Comparison of ENCODE assay signal across 9 mouse cellular contexts in the genomic region with DNA sequence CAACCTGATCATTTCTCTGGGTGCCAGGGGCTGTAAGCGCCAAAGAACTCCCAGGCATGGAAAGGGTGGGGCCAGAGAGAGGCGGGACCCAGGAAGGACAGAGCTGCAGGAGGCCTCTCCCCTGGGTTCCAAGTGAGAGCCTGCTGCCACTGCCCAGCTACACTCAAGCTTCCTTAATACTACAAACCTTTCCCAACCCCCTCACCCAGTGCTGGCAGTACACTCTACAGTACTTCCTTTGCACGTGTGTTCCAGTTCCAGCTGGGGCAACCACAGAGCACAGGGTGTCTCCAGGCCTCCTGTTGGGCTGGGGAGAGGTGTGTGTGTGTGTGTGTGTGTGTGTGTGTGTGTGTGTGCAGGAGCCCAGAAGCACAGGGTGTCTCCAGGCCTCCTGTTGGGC. TPM values are rescaled to one million over a fixed set of nuclear protein-coding genes. Genes with fewer than 3 reads are reported as not detected.
DNase-seq lines count a peak whose midpoint lies in the region; ATAC-seq and TF ChIP-seq lines count a peak whose summit lies in the region.
"Had no signal": no experiment of that assay in that cellular context is flagged by ENCODE, and none has a peak within 500 bp of the region (broad histone marks: within the 10 kb centered on the region; RNA-seq: fewer than 3 reads in every experiment).

No protein-coding gene starts in this region.

- no peak overlapping the region for H3K4me2 ChIP-seq in heart, embryonic 13.5 days
- H3K4me2 ChIP-seq in forebrain, postnatal 0 days (ENCODE audit: low read depth), result no peak overlapping the region
- H3K4me2 ChIP-seq in midbrain, embryonic 16.5 days (ENCODE audit: low read length), result no peak overlapping the region

- DNase-seq in heart, postnatal 25 days (ENCODE audit: low spot score), result no peak
- DNase-seq in forebrain, postnatal 0 days, result no peak
- peak; percentile 61 for DNase-seq in liver
- no peak for DNase-seq in embryo, embryonic 10.5 days (ENCODE audit: low spot score)
- DNase-seq in spleen, postnatal 10 days (ENCODE audit: low spot score in 2 of 2), result no peak
- DNase-seq in left cerebral cortex, adult 9 months (ENCODE audit: low spot score in 2 of 2), result no peak

- TF ChIP-seq CTCF in forebrain, postnatal 0 days (IDR thresholded peaks at IDR 0.05; ENCODE audit: low read depth), result no peak

- no peaks in the 10 kb centered on the region for H3K9me3 ChIP-seq in heart, embryonic 13.5 days
- no peaks in the 10 kb centered on the region for H3K9me3 ChIP-seq in forebrain, postnatal 0 days (ENCODE audit: low read length)
- no peaks in the 10 kb centered on the region for H3K9me3 ChIP-seq in midbrain, embryonic 16.5 days (replicated peaks; ENCODE audit: control insufficient read depth, low read length, poor library complexity, severe bottlenecking)

- intact Hi-C loops in heart, postnatal 25 days (cut with DNase I), result no loop called here

- no peak overlapping the region for H3K4me3 ChIP-seq in heart, embryonic 13.5 days
- H3K4me3 ChIP-seq in forebrain, postnatal 0 days (ENCODE audit: low read depth, low read length), result no peak overlapping the region
- no peak overlapping the region for H3K4me3 ChIP-seq in midbrain, embryonic 16.5 days (ENCODE audit: low read depth, low read length)
- H3K4me3 ChIP-seq: erythroblast, embryonic 14.5 days had no signal

- H3K27me3 ChIP-seq in heart, embryonic 13.5 days (replicated peaks), result peaks cover 4% of the 10 kb centered on the region; the same call in 1 of the 2 replicates
- H3K27me3 ChIP-seq in forebrain, postnatal 0 days (ENCODE audit: insufficient read depth, low read length), result no peaks in the 10 kb centered on the region
- H3K27me3 ChIP-seq in midbrain, embryonic 16.5 days (ENCODE audit: control insufficient read depth, insufficient read depth, low read depth, low read length), result no peaks in the 10 kb centered on the region

- H3K9ac ChIP-seq in heart, embryonic 13.5 days, result peak overlapping the region; percentile 24
- no peak overlapping the region for H3K9ac ChIP-seq in forebrain, postnatal 0 days
- H3K9ac ChIP-seq in midbrain, embryonic 16.5 days (ENCODE audit: low read depth, low read length), result peak overlapping the region; percentile 44

- whole genome bisulfite sequencing in heart, embryonic 13.5 days, result 33% methylated on average over 3 of the region's 3 CpGs
- WGBS in forebrain, postnatal 0 days, result 34% methylated on average over 2 of the region's 3 CpGs
- 52% methylated on average over 3 of the region's 3 CpGs for WGBS in midbrain, embryonic 16.5 days

- H3K4me1 ChIP-seq in heart, embryonic 13.5 days, result peaks cover 86% of the 10 kb centered on the region
- H3K4me1 ChIP-seq in forebrain, postnatal 0 days (ENCODE audit: insufficient read depth), result peaks cover 28% of the 10 kb centered on the region
- H3K4me1 ChIP-seq in midbrain, embryonic 16.5 days (ENCODE audit: control insufficient read depth, insufficient read depth, low read length), result peaks cover 62% of the 10 kb centered on the region

- ATAC-seq in heart, embryonic 13.5 days (ENCODE audit: extremely low read depth, insufficient number of reproducible peaks, low FRiP score, low TSS enrichment), result no peak
- no peak for ATAC-seq in forebrain, postnatal 0 days
- no peak for ATAC-seq in midbrain, embryonic 16.5 days

- H3K27ac ChIP-seq in heart, embryonic 13.5 days (replicated peaks), result peak overlapping the region; percentile 40; the same call in 1 of the 2 replicates
- peak overlapping the region; percentile 1; the same call in 1 of the 2 replicates for H3K27ac ChIP-seq in forebrain, postnatal 0 days (ENCODE audit: low read depth, low read length)
- H3K27ac ChIP-seq in midbrain, embryonic 16.5 days (ENCODE audit: low read length), result no peak overlapping the region

- H3K36me3 ChIP-seq in heart, embryonic 13.5 days, result no peaks in the 10 kb centered on the region
- H3K36me3 ChIP-seq in forebrain, postnatal 0 days (ENCODE audit: insufficient read depth), result no peaks in the 10 kb centered on the region
- no peaks in the 10 kb centered on the region for H3K36me3 ChIP-seq in midbrain, embryonic 16.5 days (ENCODE audit: control insufficient read depth, insufficient read depth, low read length)

RNA-seq across cellular contexts. Expression of gene Gse1, which starts 56.8 kb away (rescaled TPM):
- polyA plus RNA-seq in heart, embryonic 13.5 days (2015; fragmentation: Nextera tagmentation; extraction: Ambion mirVana), result 8.5 and 8.6 TPM in 2 replicates
- 10 to 100 TPM; 20.1 to 25.9 TPM for total RNA-seq in heart, postnatal 25 days (2021)
- total RNA-seq in forebrain, postnatal 0 days (2014; rRNA removed), result 24.2 and 48.2 TPM in 2 replicates
- 10.5 and 15.9 TPM in 2 replicates for polyA plus RNA-seq in forebrain, postnatal 0 days (2015; fragmentation: Nextera tagmentation; extraction: Ambion mirVana)
- polyA plus RNA-seq in midbrain, embryonic 16.5 days (2015; fragmentation: Nextera tagmentation; extraction: Ambion mirVana), result 13.3 and 17.6 TPM in 2 replicates
